Mouse (Mus musculus) liver, embryonic 14.5 days (tissue): Measurements from ENCODE around the gene Clmp. TPM values are rescaled to one million over a fixed set of nuclear protein-coding genes. Genes with fewer than 3 reads are reported as not detected.

ENCODE experiments used
- ATAC-seq: fragments of 200-750 bp; cut with Nextera tagmentation; 2 replicates; pipeline ENCODE4 v1.8.0; 2017; ENCODE audit warnings: moderate number of reproducible peaks, mild to moderate bottlenecking, moderate library complexity; ENCODE audit not compliant: insufficient read depth
- DNase-seq, 3 experiments: peaks; one replicate each; pipeline ENCODE4 v3.0.0-alpha.2; 2012 to 2013; ENCODE audit warnings: low read depth in 3 of 3, low spot score in 3 of 3
- H3K27ac ChIP-seq: fragments of 300-500 bp; sonication (generic); 2 replicates; pipeline ENCODE4 v1.5.1; 2014; ENCODE audit warnings: moderate library complexity, mild to moderate bottlenecking, control low read depth, inconsistent platforms
- H3K27me3 ChIP-seq: fragments of 300-500 bp; sonication (generic); 2 replicates; pipeline ENCODE4 v1.6.1; 2014; ENCODE audit warnings: mild to moderate bottlenecking, low read length, moderate library complexity; ENCODE audit not compliant: control insufficient read depth, insufficient read depth
- H3K36me3 ChIP-seq: fragments of 300-500 bp; sonication (generic); replicated peaks from 2 replicates; pipeline ENCODE4 v1.6.1; 2014; ENCODE audit warnings: low read depth; ENCODE audit not compliant: control insufficient read depth, insufficient read depth
- H3K4me1 ChIP-seq, 2 experiments: fragments of 200-500 bp in 1 of 2; fragments of 300-500 bp in 1 of 2; sonication (generic) in 1 of 2; replicated peaks; 2 replicates each; pipeline ENCODE4 v1.6.1; 2012 to 2014; ENCODE audit warnings: antibody characterized with exemption in 1 of 2, inconsistent platforms in 1 of 2, low read length in 1 of 2; ENCODE audit not compliant: control insufficient read depth in 2 of 2, insufficient read depth in 2 of 2
- H3K4me2 ChIP-seq: fragments of 300-500 bp; sonication (generic); 2 replicates; pipeline ENCODE4 v1.6.1; 2014; ENCODE audit warnings: low read depth, mild to moderate bottlenecking, control low read depth, moderate library complexity
- H3K4me3 ChIP-seq, 2 experiments: fragments of 200-500 bp in 1 of 2; fragments of 300-500 bp in 1 of 2; sonication (generic) in 1 of 2; 2 replicates each; pipeline ENCODE4 v1.5.1; 2012 to 2014; ENCODE audit warnings: low read depth in 2 of 2, low read length in 2 of 2, mild to moderate bottlenecking in 2 of 2, control low read depth in 1 of 2, inconsistent platforms in 1 of 2, moderate library complexity in 1 of 2; ENCODE audit not compliant: insufficient read depth in 1 of 2
- H3K9ac ChIP-seq: fragments of 300-500 bp; sonication (generic); replicated peaks from 2 replicates; pipeline ENCODE4 v1.6.1; 2014; ENCODE audit warnings: mild to moderate bottlenecking, control low read depth, moderate library complexity
- H3K9me3 ChIP-seq: fragments of 300-500 bp; sonication (generic); 2 replicates; pipeline ENCODE4 v1.6.1; 2016; ENCODE audit warnings: low read length, mixed read lengths; ENCODE audit not compliant: control insufficient read depth
- CTCF ChIP-seq: IDR thresholded peaks from 2 replicates; pipeline ENCODE4 v1.5.1; 2016; ENCODE audit warnings: antibody characterized with exemption, low read depth, control low read depth
- EP300 ChIP-seq: IDR thresholded peaks from 2 replicates; pipeline ENCODE4 v1.6.1; 2016; ENCODE audit warnings: antibody characterized with exemption, low read depth
- WGBS: fragments of 180-500 bp; shearing (Covaris S2); extraction: QIAGEN DNeasy Blood & Tissue Kit; methylation state at CpG from one replicate; pipeline ENCODE4 v1.1.7; 2014; ENCODE audit not compliant: insufficient replicate concordance; 5-methylcytosine and 5-hydroxymethylcytosine counted together
- polyA plus RNA-seq, 2 experiments: library from polyadenylated mRNA; depleted of rRNA in 1 of 2; stranded (reverse) in 1 of 2; unstranded in 1 of 2; fragments of >200 nt; fragmentation: Nextera tagmentation in 1 of 2; extraction: Ambion mirVana in 1 of 2; gene quantifications; 2 replicates each; pipeline versions ENCODE4 v1.2.1 to v1.2.3; 2012 to 2014

The Clmp gene
- polyA plus RNA-seq, 2 experiments: 0.55 to 0.59 TPM

DNA sequence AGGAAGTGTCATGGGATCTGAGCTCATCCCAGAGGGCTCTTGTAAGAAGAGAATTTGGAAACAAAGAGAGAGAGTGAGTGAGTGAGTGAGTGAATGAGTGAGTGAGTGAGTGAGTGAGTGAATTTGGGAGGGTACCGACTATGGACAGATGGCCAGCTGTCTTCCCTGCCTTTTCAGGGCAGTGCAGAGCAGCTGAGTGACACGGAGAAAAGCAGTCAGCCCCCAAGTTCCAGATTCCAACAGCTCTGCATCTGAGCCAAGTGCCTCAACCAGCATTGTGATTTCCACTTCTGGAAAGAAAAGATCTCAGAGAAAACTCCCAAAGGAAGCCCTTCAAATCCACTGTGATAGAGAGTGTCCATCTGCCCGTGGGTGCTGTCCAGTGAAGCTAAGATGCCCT lies 23.8 kb downstream of the Clmp start:
- Histone ChIP-seq H3K36me3 (no peaks in the 10 kb centered on the region), H3K9ac (no peak overlapping the region), H3K4me3 (no peak overlapping the region), H3K27me3 (no peaks in the 10 kb centered on the region), H3K27ac (no peak overlapping the region), H3K9me3 (no peaks in the 10 kb centered on the region), H3K4me1 (no peaks in the 10 kb centered on the region), H3K4me2 (no peak overlapping the region)
- 51% methylated on average over 3 of the region's 3 CpGs for WGBS
- no peak for TF ChIP-seq EP300
- no peak for TF ChIP-seq CTCF
- DNase-seq (no peak), ATAC-seq (no peak)

DNA sequence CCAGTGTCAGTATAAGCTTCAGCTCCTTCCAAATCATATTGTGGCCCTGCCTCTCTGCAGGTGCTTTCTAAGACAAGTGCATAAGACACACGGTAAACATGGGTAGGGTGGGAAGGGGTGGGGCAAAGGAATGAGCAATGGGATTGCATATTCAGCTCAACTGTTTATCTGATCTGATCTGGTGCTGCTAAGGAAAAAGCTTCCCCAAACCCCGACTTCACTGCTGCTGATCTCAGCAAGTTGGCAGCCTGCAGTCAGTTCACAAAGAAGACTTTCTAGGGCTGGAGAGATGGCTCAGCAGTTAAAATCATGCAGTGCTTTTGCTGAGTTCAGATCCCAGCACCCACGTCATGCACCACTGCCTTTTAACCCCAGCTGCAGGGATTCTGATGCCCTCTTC lies 24.2 kb downstream of the Clmp start:
- ATAC-seq (no peak), DNase-seq (no peak)
- no peak overlapping the region for H3K27ac ChIP-seq
- no peak overlapping the region for H3K9ac ChIP-seq
- no peak overlapping the region for H3K4me2 ChIP-seq
- H3K27me3 ChIP-seq: no peaks in the 10 kb centered on the region
- H3K4me3 ChIP-seq: no peak overlapping the region
- WGBS: 18% methylated on average over 3 of the region's 3 CpGs
- TF ChIP-seq CTCF: no peak
- H3K9me3 ChIP-seq: no peaks in the 10 kb centered on the region
- no peaks in the 10 kb centered on the region for H3K36me3 ChIP-seq
- H3K4me1 ChIP-seq: no peaks in the 10 kb centered on the region

DNA sequence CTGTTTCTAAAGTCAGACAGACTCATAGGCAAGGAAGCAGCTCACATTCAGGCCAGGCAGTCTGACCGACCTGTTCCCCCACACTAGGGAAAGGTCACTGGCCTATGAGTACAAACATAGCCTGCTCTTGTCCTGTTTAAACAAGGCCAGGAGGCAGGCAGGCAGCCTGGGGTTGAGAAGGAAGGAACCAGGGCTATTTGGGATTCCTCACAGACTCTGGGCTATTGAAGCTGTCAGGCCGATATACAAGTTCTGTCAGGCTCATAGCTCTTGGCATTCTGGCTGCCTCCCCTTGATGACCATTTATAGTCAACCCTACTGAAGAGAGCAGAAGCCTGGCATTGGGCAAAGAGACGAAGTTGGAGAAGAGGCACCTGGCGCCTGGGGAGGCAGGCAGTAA lies 25.9 kb downstream of the Clmp start:
- Histone ChIP-seq H3K9me3 (no peaks in the 10 kb centered on the region), H3K27ac (no peak overlapping the region), H3K9ac (no peak overlapping the region), H3K4me3 (no peak overlapping the region), H3K27me3 (no peaks in the 10 kb centered on the region), H3K4me2 (no peak overlapping the region), H3K36me3 (no peaks in the 10 kb centered on the region), H3K4me1 (no peaks in the 10 kb centered on the region)
- DNase-seq (peak in 2 of 3 experiments; percentile 7 to 24), ATAC-seq (no peak)
- WGBS: 51% methylated on average over 4 of the region's 4 CpGs
- TF ChIP-seq CTCF (no peak), EP300 (no peak)

DNA sequence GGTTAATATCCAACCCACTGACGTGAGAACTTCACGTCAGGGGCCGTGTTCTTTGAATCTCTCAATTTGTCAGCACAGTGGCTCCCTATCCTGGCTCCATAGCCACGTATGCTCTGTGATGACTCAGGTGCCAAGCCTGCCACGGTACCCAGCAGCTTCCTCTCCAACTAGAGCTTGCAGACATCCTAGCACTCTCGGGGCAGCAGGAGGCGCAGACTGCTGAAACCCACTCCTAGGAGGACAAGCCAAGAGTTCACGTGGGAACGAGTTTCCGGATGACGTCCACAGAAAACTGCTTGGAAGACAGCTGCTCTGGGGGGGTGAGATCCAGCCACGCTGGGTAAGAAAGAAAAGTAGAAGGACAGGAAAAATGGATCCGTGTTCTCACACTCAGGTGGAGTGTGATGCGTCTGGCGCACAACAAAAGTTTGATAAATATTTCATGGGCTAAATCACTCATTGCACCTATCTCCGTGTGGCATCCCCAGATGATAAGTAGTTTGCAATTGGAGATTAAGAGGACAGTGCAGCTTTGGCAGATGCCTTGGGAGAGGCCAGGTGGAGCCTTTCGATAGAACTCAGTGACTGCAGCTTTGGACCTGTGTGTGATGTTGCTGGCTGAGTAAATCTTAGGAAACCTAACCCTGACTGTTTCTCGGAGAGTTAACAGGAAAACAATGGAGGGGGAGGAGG lies 31.6 kb downstream of the Clmp start:
- Histone ChIP-seq H3K27ac (no peak overlapping the region), H3K4me2 (no peak overlapping the region), H3K4me1 (peaks cover 0 to 2% of the 10 kb centered on the region in 2 experiments; a peak in 1 of 4 replicates), H3K36me3 (no peaks in the 10 kb centered on the region), H3K9ac (no peak overlapping the region), H3K27me3 (no peaks in the 10 kb centered on the region), H3K4me3 (no peak overlapping the region), H3K9me3 (no peaks in the 10 kb centered on the region)
- no peak for TF ChIP-seq CTCF
- no peak for TF ChIP-seq EP300
- no peak for ATAC-seq
- 49% methylated on average over 18 of the region's 18 CpGs for WGBS
- no peak for DNase-seq

DNA sequence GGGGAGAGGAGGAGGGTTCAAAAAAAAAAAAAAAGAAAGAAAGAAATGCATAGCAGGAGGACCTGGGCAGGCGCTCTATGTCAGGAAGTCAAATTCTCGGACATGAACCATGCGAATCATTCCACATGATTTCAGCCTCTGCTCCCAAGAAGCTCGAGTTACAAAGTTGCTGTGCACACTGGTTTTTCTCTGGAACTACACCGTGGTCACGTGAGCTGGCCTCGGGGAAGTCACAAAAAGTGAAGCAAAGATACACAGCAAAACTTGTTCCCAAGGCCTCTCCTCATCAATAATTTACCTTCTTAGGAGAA lies 32.1 kb downstream of the Clmp start:
- no peak overlapping the region for H3K4me3 ChIP-seq
- H3K27me3 ChIP-seq: no peaks in the 10 kb centered on the region
- no peak for TF ChIP-seq EP300
- H3K9ac ChIP-seq: no peak overlapping the region
- H3K4me2 ChIP-seq: no peak overlapping the region
- ATAC-seq: no peak
- H3K9me3 ChIP-seq: no peaks in the 10 kb centered on the region
- no peaks in the 10 kb centered on the region for H3K36me3 ChIP-seq
- WGBS: 36% methylated on average over 7 of the region's 7 CpGs
- no peak for DNase-seq
- H3K4me1 ChIP-seq: peaks cover 0 to 2% of the 10 kb centered on the region in 2 experiments; a peak in 1 of 4 replicates
- no peak overlapping the region for H3K27ac ChIP-seq
